Mouse (Mus musculus) cortical plate, adult 2 months (tissue): ENCODE measurements around the gene Zfp541.

Experiments used
- CTCF ChIP-seq: fragments of 200-500 bp; IDR thresholded peaks from 2 replicates; pipeline ENCODE4 v1.5.1; 2011; ENCODE audit warnings: mild to moderate bottlenecking, control low read depth, low read length; ENCODE audit not compliant: insufficient read depth; ENCODE audit errors: extremely low read depth
- POLR2A ChIP-seq: fragments of 200-500 bp; IDR thresholded peaks from 2 replicates; pipeline ENCODE4 v1.6.1; 2011; ENCODE audit warnings: mild to moderate bottlenecking, low read length, control low read depth; ENCODE audit not compliant: insufficient read depth; ENCODE audit errors: extremely low read depth

- TF ChIP-seq CTCF (no peak), POLR2A (no peak)
Measured at GRCm38 (mm10) chr7:16045538-16045937, 16.1 kb upstream of the Zfp541 start.
